Mouse (Mus musculus) G1E (cell line): ENCODE data around the gene Cadm1. TPM values are rescaled to one million over a fixed set of nuclear protein-coding genes. Genes with fewer than 3 reads are reported as not detected.

Experiments used
- ATAC-seq: 2 replicates; pipeline ENCODE4 v1.8.0; 2016; ENCODE audit warnings: mild to moderate bottlenecking; ENCODE audit not compliant: insufficient number of reproducible peaks, poor library complexity, low FRiP score, severe bottlenecking; ENCODE audit errors: extremely low read depth
- DNase-seq: peaks from one replicate; pipeline ENCODE4 v3.0.0; 2012; ENCODE audit warnings: low spot score
- H3K27me3 ChIP-seq: 2 replicates; pipeline ENCODE4 v1.6.1; 2012; ENCODE audit warnings: mild to moderate bottlenecking, low read length, inconsistent platforms; ENCODE audit not compliant: insufficient read depth
- H3K36me3 ChIP-seq: replicated peaks from 2 replicates; pipeline ENCODE3; 2012; ENCODE audit warnings: mild to moderate bottlenecking, inconsistent platforms
- H3K4me1 ChIP-seq: 2 replicates; pipeline ENCODE4 v1.6.1; 2012; ENCODE audit warnings: low read depth, low read length, inconsistent platforms, mixed read lengths; ENCODE audit not compliant: insufficient read depth
- H3K4me3 ChIP-seq: 2 replicates; pipeline ENCODE4 v1.5.1; 2012; ENCODE audit warnings: low read depth, mild to moderate bottlenecking, inconsistent platforms, low read length, moderate library complexity, mixed read lengths
- H3K9me3 ChIP-seq: replicated peaks from 2 replicates; pipeline ENCODE4 v1.6.1; 2012; ENCODE audit warnings: inconsistent platforms
- CTCF ChIP-seq: IDR thresholded peaks from 2 replicates; pipeline ENCODE4 v1.5.1; 2012; ENCODE audit warnings: low read depth, low read length, inconsistent platforms, mixed read lengths
- GATA1 ChIP-seq: IDR thresholded peaks from 2 replicates; pipeline ENCODE4 v1.6.1; 2012; ENCODE audit warnings: borderline replicate concordance, low read length, inconsistent platforms, mixed read lengths
- GATA2 ChIP-seq: IDR thresholded peaks from 2 replicates; pipeline ENCODE4 v1.6.1; 2012; ENCODE audit warnings: low read depth, low read length, inconsistent platforms, borderline replicate concordance
- POLR2AphosphoS5 ChIP-seq: IDR thresholded peaks from 2 replicates; pipeline ENCODE4 v1.6.1; 2012; ENCODE audit warnings: low read depth, low read length, inconsistent platforms; ENCODE audit not compliant: insufficient replicate concordance
- TAL1 ChIP-seq: conservative IDR thresholded peaks from 2 replicates; pipeline ENCODE4 v1.6.1; 2012; ENCODE audit warnings: low read depth, low read length, inconsistent platforms, mixed read lengths
- polyA plus RNA-seq: library from polyadenylated mRNA; stranded (reverse); fragments of >175 nt; gene quantifications from 2 replicates; pipeline ENCODE4 v1.2.3, GENCODE M21; 2012
- total RNA-seq, 2 experiments: library from RNA; stranded (forward) in 1 of 2; stranded (reverse) in 1 of 2; fragments of 200-1000 nt in 1 of 2; fragments of >200 nt in 1 of 2; fragmentation: Nextera tagmentation in 1 of 2; gene quantifications; 2 replicates each; pipeline ENCODE4 v1.2.3; 2014 to 2017

The Cadm1 gene
- total and polyA plus RNA-seq, 3 experiments = 0.38 TPM; not detected in 2

DNA sequence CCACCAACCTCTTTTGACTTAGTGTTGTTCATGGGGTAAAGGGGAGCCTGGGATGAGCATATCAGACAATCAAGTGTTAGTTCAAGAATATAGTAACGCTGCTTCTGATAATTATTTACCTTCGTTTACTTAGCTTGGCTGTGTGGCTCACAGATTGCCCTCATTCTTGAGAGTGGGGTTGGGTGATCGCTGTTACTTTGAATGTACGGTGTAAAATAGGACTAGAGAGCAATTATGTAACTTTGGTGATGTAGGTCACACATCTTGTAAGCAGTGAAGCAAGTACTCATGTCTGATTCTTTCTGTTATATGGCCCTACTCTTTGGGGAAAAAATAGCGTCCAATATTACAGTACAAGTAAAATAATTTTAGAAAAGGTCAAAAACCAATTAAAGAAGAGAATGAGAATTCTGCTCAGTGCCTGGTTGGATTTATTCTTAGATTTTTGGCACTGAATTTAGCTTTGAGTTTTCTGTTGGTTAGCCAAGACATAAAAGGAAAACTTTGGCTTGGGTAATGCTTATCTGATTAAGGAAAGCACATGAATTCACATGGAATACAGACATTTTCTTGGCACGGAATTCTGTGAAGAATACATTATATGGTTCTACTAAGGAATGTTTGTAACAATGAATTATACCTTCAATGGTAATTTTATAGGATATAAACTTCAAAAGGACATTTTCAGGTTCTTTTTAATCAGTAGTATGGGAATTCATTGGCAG lies 129.6 kb downstream of the Cadm1 start:
- Histone ChIP-seq H3K9me3 (no peaks in the 10 kb centered on the region), H3K36me3 (no peaks in the 10 kb centered on the region), H3K4me3 (no peak overlapping the region), H3K27me3 (no peaks in the 10 kb centered on the region), H3K4me1 (no peaks in the 10 kb centered on the region)
- DNase-seq (no peak), ATAC-seq (no peak)
- TF ChIP-seq CTCF = no peak
- no peak for TF ChIP-seq GATA1
- no peak for TF ChIP-seq TAL1
- TF ChIP-seq GATA2 = no peak
- TF ChIP-seq POLR2AphosphoS5 = no peak

DNA sequence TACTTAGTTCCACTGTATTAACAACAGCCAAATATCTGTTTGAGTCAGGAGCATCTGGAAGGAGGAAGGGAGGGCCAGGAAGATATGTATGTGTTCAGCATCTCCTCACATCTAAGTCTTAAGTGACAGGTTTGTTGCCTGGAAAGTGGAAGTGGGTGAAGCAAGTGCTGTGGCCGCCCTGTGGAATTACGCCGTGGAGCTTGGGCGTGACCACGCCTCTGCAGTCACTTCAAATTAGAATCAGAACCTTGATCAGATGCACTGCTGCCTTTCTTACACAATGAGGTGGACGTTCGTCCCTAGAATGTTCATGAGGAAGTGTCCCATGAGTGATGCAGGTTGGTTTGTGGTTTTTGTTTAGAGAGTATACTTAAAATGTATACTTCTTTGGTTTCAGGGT lies 131.6 kb downstream of the Cadm1 start:
- Histone ChIP-seq H3K4me3 (no peak overlapping the region), H3K4me1 (no peaks in the 10 kb centered on the region), H3K36me3 (no peaks in the 10 kb centered on the region), H3K27me3 (no peaks in the 10 kb centered on the region), H3K9me3 (no peaks in the 10 kb centered on the region)
- no peak for ATAC-seq
- no peak for DNase-seq
- no peak for TF ChIP-seq GATA1
- no peak for TF ChIP-seq TAL1
- TF ChIP-seq POLR2AphosphoS5 = no peak
- TF ChIP-seq GATA2 = no peak
- no peak for TF ChIP-seq CTCF

DNA sequence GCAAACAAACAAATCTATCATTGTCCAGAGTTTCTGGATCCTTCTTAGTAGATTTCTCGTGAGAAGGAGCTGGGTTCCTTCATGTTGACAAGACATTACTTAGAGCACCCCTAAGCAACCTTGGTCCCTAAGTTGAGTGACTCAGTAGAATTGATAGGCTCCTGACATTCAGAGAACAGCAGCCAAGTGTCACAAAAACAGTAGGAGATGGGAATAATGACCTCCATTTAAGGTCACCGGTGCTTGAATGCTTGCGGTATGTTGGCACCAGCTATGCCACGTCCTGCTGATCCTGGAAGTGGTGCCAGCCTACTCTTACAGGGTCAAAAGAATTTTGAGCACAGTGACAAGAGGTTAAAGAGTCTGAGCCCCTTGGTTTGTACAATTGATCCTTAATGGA lies 139.2 kb downstream of the Cadm1 start:
- Histone ChIP-seq H3K4me1 (no peaks in the 10 kb centered on the region), H3K27me3 (no peaks in the 10 kb centered on the region), H3K9me3 (peaks cover 5% of the 10 kb centered on the region; the same call in 1 of the 2 replicates), H3K4me3 (no peak overlapping the region), H3K36me3 (no peaks in the 10 kb centered on the region)
- DNase-seq = no peak
- ATAC-seq = no peak
- TF ChIP-seq TAL1 (no peak), GATA2 (no peak), POLR2AphosphoS5 (no peak), GATA1 (no peak), CTCF (no peak)

DNA sequence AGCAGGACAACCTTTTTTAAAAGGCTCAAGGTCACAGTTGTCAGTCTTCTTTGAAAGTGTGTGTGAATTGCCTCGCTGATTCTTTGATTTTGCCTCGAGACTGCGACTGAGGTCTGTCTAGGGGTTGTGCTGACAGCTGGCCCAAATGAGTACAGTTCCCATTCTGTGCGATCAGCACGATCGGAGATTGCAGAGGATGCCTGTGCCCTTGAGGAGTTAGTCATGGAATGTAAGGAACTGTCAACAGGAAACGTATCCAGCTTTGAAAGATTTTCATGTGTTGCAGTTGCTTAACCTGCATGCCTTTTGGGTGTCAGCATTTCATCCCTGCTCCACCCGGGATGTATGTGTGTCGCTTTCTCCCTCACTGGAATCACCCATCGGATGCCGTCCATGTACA lies 141.6 kb downstream of the Cadm1 start:
- DNase-seq (no peak), ATAC-seq (no peak)
- Histone ChIP-seq H3K36me3 (no peaks in the 10 kb centered on the region), H3K9me3 (peaks cover 5% of the 10 kb centered on the region; the same call in 1 of the 2 replicates), H3K4me1 (no peaks in the 10 kb centered on the region), H3K27me3 (no peaks in the 10 kb centered on the region), H3K4me3 (no peak overlapping the region)
- TF ChIP-seq CTCF (no peak), TAL1 (no peak), POLR2AphosphoS5 (no peak), GATA2 (no peak), GATA1 (no peak)

DNA sequence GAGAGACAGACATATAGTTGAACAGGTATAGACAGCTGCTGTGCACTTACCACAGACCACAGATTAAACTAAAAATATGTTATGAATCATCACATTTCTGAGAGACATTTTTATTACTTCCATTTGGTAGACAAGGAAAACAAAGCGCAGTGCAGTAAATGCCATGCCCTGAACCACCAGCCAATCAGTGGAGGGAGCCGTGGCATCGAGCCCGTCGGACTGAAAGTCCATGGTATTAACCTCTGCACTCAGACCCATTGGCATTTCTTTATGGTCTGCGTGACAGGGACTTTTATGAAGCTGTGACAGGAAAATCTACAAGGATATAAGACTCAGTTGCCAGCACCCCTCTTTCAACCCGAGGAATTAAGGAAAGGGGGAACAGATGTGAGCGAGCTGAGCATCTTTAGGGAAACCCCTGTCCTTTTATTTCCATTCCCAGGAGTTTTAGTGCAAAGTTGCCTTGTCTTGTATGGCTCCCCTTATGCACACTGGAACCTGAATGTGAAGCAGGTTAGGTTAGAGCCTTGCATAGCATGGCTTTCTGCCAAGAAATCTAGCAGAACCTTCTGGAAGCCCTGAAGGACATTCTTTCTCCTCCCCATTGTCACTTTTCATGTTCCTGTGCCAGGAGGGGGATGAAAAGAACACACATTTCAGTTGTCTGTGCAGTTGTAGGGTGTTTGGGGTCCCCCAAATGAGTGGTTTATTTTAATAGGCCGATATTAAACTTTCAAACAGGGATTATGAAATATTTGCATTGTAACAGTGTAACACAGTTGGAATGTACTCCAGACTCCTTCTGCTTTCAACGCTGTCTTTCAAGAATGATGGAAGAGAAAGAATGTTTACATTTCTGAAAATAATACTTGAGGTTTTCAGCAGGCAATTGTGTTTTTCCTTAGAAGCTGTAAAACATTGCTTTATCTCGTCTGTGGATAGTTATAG lies 145.1 kb downstream of the Cadm1 start:
- DNase-seq (no peak), ATAC-seq (no peak)
- H3K27me3 ChIP-seq = no peaks in the 10 kb centered on the region
- no peak overlapping the region for H3K4me3 ChIP-seq
- peaks cover 7% of the 10 kb centered on the region for H3K9me3 ChIP-seq
- TF ChIP-seq GATA2 (no peak), POLR2AphosphoS5 (no peak), GATA1 (no peak), CTCF (no peak), TAL1 (no peak)
- H3K36me3 ChIP-seq = no peaks in the 10 kb centered on the region
- no peaks in the 10 kb centered on the region for H3K4me1 ChIP-seq

DNA sequence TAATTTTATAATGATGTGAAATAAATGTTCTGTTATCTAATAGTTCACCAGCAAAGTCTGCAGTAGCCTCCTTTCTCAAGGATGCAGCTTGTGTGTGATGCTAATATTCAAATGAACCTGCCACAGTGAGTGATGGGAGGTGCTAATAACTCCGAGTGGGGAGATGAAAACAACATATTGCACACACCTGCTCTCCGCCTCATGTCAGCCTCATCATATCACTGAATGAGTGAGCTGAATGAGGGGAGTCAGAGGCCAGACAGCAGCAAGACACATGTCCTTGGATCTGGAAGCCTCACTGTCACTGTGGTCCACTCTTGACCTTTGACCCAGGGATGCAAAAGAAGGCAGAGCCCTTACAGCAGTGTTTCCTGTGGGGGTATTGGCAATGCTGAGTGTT lies 156.9 kb downstream of the Cadm1 start:
- DNase-seq (no peak), ATAC-seq (no peak)
- no peaks in the 10 kb centered on the region for H3K4me1 ChIP-seq
- no peaks in the 10 kb centered on the region for H3K27me3 ChIP-seq
- no peaks in the 10 kb centered on the region for H3K36me3 ChIP-seq
- TF ChIP-seq GATA2 (no peak), CTCF (no peak), GATA1 (no peak), POLR2AphosphoS5 (no peak), TAL1 (no peak)
- H3K4me3 ChIP-seq = no peak overlapping the region
- peaks cover 3% of the 10 kb centered on the region for H3K9me3 ChIP-seq

DNA sequence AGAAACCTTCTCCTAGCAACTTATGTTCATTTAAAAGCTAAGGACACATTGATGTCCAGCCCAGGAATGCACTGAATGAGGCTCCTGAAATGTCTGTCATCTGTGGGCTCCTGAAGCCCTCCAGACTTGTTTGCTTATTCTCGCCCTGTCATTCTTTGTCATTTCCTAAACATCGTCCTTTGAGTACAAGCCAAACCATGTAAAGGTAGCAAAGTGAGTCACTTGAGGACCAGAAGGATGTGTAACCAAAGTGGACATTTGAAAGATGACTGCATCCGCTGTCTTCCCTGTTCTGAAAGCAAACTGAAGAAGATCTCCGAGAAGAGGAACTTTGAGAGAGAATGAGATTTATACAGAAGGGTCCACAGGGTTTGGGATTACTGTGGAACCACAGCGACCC lies 157.6 kb downstream of the Cadm1 start:
- DNase-seq (no peak), ATAC-seq (no peak)
- Histone ChIP-seq H3K36me3 (no peaks in the 10 kb centered on the region), H3K4me1 (no peaks in the 10 kb centered on the region), H3K27me3 (no peaks in the 10 kb centered on the region), H3K9me3 (peaks cover 3% of the 10 kb centered on the region), H3K4me3 (no peak overlapping the region)
- TF ChIP-seq GATA1 (no peak), CTCF (no peak), TAL1 (no peak), GATA2 (no peak), POLR2AphosphoS5 (no peak)
